27 mouse cellular contexts compared by ENCODE assay signal in the genomic region with DNA sequence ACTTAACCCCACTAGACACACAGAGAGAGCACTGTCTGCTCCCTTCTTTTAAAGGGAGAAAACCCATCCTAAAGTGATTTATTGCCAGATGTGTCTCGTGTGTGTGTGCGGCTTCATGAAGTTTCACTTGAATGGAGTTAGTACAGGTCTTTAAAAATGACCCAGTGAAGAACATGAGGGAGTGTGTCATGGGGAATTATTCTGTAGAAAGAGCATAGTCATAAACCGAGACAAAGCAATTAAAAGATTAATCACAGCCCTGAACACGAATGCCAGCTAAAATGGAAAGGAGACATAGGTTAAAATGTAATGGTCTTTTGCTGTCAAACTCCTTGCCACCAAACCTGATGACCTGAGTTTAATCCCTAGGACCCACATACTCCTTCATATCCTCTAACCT. TPM values are rescaled to one million over a fixed set of nuclear protein-coding genes. Genes with fewer than 3 reads are reported as not detected.
DNase-seq lines count a peak whose midpoint lies in the region; ATAC-seq and TF ChIP-seq lines count a peak whose summit lies in the region.
"Had no signal": no experiment of that assay in that cellular context is flagged by ENCODE, and none has a peak within 500 bp of the region (broad histone marks: within the 10 kb centered on the region; RNA-seq: fewer than 3 reads in every experiment).

No protein-coding gene starts in this region.

- H3K4me1 ChIP-seq in intestine, embryonic 15.5 days (replicated peaks), result peaks cover 3% of the 10 kb centered on the region; the same call in 1 of the 2 replicates
- peaks cover 6% of the 10 kb centered on the region; the same call in 1 of the 2 replicates for H3K4me1 ChIP-seq in intestine, postnatal 0 days (replicated peaks; ENCODE audit: control insufficient read depth, insufficient read depth, low read length)
- no peaks in the 10 kb centered on the region for H3K4me1 ChIP-seq in hindbrain, postnatal 0 days (ENCODE audit: insufficient read depth, low read length)
- H3K4me1 ChIP-seq: embryonic facial prominence, embryonic 13.5 days; embryonic facial prominence, embryonic 15.5 days; forebrain, embryonic 13.5 days; forebrain, embryonic 15.5 days had no signal

- no peaks in the 10 kb centered on the region for H3K36me3 ChIP-seq in intestine, embryonic 15.5 days
- H3K36me3 ChIP-seq in intestine, postnatal 0 days (ENCODE audit: control insufficient read depth, insufficient read depth), result no peaks in the 10 kb centered on the region
- H3K36me3 ChIP-seq in hindbrain, postnatal 0 days (ENCODE audit: insufficient read depth, low read length), result no peaks in the 10 kb centered on the region
- H3K36me3 ChIP-seq: embryonic facial prominence, embryonic 13.5 days; embryonic facial prominence, embryonic 15.5 days; forebrain, embryonic 15.5 days had no signal

- ATAC-seq in intestine, embryonic 15.5 days, result peak; percentile 64
- peak; percentile 48 for ATAC-seq in intestine, postnatal 0 days
- ATAC-seq in hindbrain, postnatal 0 days, result no peak
- ATAC-seq: forebrain, embryonic 13.5 days; forebrain, embryonic 15.5 days; forebrain, postnatal 0 days had no signal

- H3K27ac ChIP-seq in intestine, embryonic 15.5 days, result no peak overlapping the region
- no peak overlapping the region; the same call in 1 of the 2 replicates for H3K27ac ChIP-seq in intestine, postnatal 0 days (ENCODE audit: low read depth, low read length)
- H3K27ac ChIP-seq in hindbrain, postnatal 0 days, result no peak overlapping the region
- H3K27ac ChIP-seq: embryonic facial prominence, embryonic 13.5 days; embryonic facial prominence, embryonic 15.5 days; forebrain, embryonic 13.5 days; forebrain, embryonic 15.5 days had no signal

- no peaks in the 10 kb centered on the region for H3K9me3 ChIP-seq in intestine, embryonic 15.5 days
- H3K9me3 ChIP-seq in intestine, postnatal 0 days (ENCODE audit: control insufficient read depth), result no peaks in the 10 kb centered on the region
- no peaks in the 10 kb centered on the region for H3K9me3 ChIP-seq in hindbrain, postnatal 0 days (ENCODE audit: low read length)
- H3K9me3 ChIP-seq: embryonic facial prominence, embryonic 13.5 days; embryonic facial prominence, embryonic 15.5 days; forebrain, embryonic 13.5 days; forebrain, embryonic 15.5 days had no signal

- no peak overlapping the region for H3K4me2 ChIP-seq in intestine, embryonic 15.5 days (replicated peaks)
- H3K4me2 ChIP-seq in intestine, postnatal 0 days (replicated peaks; ENCODE audit: low read depth), result peak overlapping the region; percentile 30
- H3K4me2 ChIP-seq in hindbrain, postnatal 0 days (ENCODE audit: low read depth, low read length), result no peak overlapping the region
- H3K4me2 ChIP-seq: embryonic facial prominence, embryonic 13.5 days; embryonic facial prominence, embryonic 15.5 days; forebrain, embryonic 13.5 days; forebrain, embryonic 15.5 days had no signal

- no peak overlapping the region for H3K4me3 ChIP-seq in intestine, embryonic 15.5 days (replicated peaks)
- no peak overlapping the region for H3K4me3 ChIP-seq in intestine, postnatal 0 days (ENCODE audit: low read depth, low read length)
- no peak overlapping the region for H3K4me3 ChIP-seq in hindbrain, postnatal 0 days (ENCODE audit: low read length)
- H3K4me3 ChIP-seq: embryonic facial prominence, embryonic 13.5 days; embryonic facial prominence, embryonic 15.5 days; erythroblast, embryonic 14.5 days; forebrain, embryonic 13.5 days; forebrain, embryonic 15.5 days had no signal

- H3K27me3 ChIP-seq in intestine, embryonic 15.5 days (replicated peaks), result no peaks in the 10 kb centered on the region
- no peaks in the 10 kb centered on the region for H3K27me3 ChIP-seq in intestine, postnatal 0 days (replicated peaks; ENCODE audit: control insufficient read depth, insufficient read depth, low read length)
- no peaks in the 10 kb centered on the region for H3K27me3 ChIP-seq in hindbrain, postnatal 0 days (ENCODE audit: insufficient read depth, low read length)
- H3K27me3 ChIP-seq: embryonic facial prominence, embryonic 13.5 days; embryonic facial prominence, embryonic 15.5 days; forebrain, embryonic 13.5 days; forebrain, embryonic 15.5 days had no signal

- no peak overlapping the region for H3K9ac ChIP-seq in intestine, embryonic 15.5 days
- H3K9ac ChIP-seq in intestine, postnatal 0 days (ENCODE audit: low read depth, low read length), result no peak overlapping the region
- no peak overlapping the region for H3K9ac ChIP-seq in hindbrain, postnatal 0 days (replicated peaks; ENCODE audit: low read length)
- H3K9ac ChIP-seq: embryonic facial prominence, embryonic 13.5 days; embryonic facial prominence, embryonic 15.5 days; forebrain, embryonic 13.5 days; forebrain, embryonic 15.5 days; forebrain, postnatal 0 days had no signal

- intact Hi-C loops in left cerebral cortex, postnatal 25 days (cut with DNase I), result no loop called here

- no peak for DNase-seq in hindbrain, postnatal 0 days (ENCODE audit: low spot score)
- no peak for DNase-seq in left cerebral cortex, postnatal 25 days (ENCODE audit: low spot score in 2 of 2)
- no peak for DNase-seq in right cerebral cortex, postnatal 14 days
- DNase-seq: adrenal gland, adult 2 months; adrenal gland, postnatal 10 days; adrenal gland, postnatal 25 days; cerebellum, adult 11 months; cerebellum, adult 18-20 months; cerebellum, adult 8-10 months; cerebellum, adult 9-11 months; cerebellum, postnatal 14 days; cerebellum, postnatal 36 days; embryo, embryonic 11 days; forebrain, postnatal 0 days had no signal

- 55% methylated on average over 4 of the region's 4 CpGs for WGBS in intestine, embryonic 15.5 days
- 27% methylated on average over 4 of the region's 4 CpGs for WGBS in intestine, postnatal 0 days
- WGBS in hindbrain, postnatal 0 days, result 71% methylated on average over 4 of the region's 4 CpGs

- TF ChIP-seq CTCF in intestine, postnatal 0 days (IDR thresholded peaks at IDR 0.05; ENCODE audit: low read depth), result no peak
- TF ChIP-seq CTCF in hindbrain, postnatal 0 days (IDR thresholded peaks at IDR 0.05; ENCODE audit: low read depth), result no peak

RNA-seq across cellular contexts. Expression of gene Ceacam18, which starts 0.6 kb away (rescaled TPM):
- polyA plus RNA-seq in intestine, embryonic 15.5 days (2015; fragmentation: Nextera tagmentation; extraction: Ambion mirVana), result 4.7 and 5.2 TPM in 2 replicates
- polyA plus RNA-seq in intestine, postnatal 0 days (2015; fragmentation: Nextera tagmentation; extraction: Ambion mirVana), result 59.7 and 68.3 TPM in 2 replicates
- not detected in 2 replicates for total RNA-seq in hindbrain, postnatal 0 days (2014; rRNA removed)
- 0.08 TPM in 1 of 2 replicates, not detected in the other for polyA plus RNA-seq in hindbrain, postnatal 0 days (2015; fragmentation: Nextera tagmentation; extraction: Ambion mirVana)
- total RNA-seq in left cerebral cortex, postnatal 25 days (2021), result not detected
- total RNA-seq: adrenal gland, adult 2 months; adrenal gland, postnatal 10 days; adrenal gland, postnatal 25 days; common myeloid progenitor, adult 5-6 weeks; ES-E14; forebrain, postnatal 0 days had no signal
- polyA plus RNA-seq: adrenal gland, adult 2 months; C2C12; embryonic facial prominence, embryonic 11.5 days; embryonic facial prominence, embryonic 13.5 days; embryonic facial prominence, embryonic 15.5 days; erythroblast, embryonic 14.5 days; forebrain, embryonic 11.5 days; forebrain, embryonic 13.5 days; forebrain, embryonic 15.5 days; forebrain, postnatal 0 days had no signal

RNA-seq across cellular contexts. Expression of gene Siglece, which starts 26.0 kb away (rescaled TPM):
- polyA plus RNA-seq in intestine, embryonic 15.5 days (2015; fragmentation: Nextera tagmentation; extraction: Ambion mirVana), result 1.6 and 1.8 TPM in 2 replicates
- 0.50 and 0.64 TPM in 2 replicates for polyA plus RNA-seq in intestine, postnatal 0 days (2015; fragmentation: Nextera tagmentation; extraction: Ambion mirVana)
- total RNA-seq in hindbrain, postnatal 0 days (2014; rRNA removed), result not detected in 2 replicates
- 0.40 and 0.48 TPM in 2 replicates for polyA plus RNA-seq in hindbrain, postnatal 0 days (2015; fragmentation: Nextera tagmentation; extraction: Ambion mirVana)
- 1 to 10 TPM; 1.1 to 1.3 TPM for total RNA-seq in left cerebral cortex, postnatal 25 days (2021)
- total RNA-seq: ES-E14, MEL had no signal
- polyA plus RNA-seq: C2C12; embryonic facial prominence, embryonic 11.5 days; erythroblast, embryonic 14.5 days had no signal

RNA-seq across cellular contexts. Expression of gene Zfp819, which starts 27.0 kb away (rescaled TPM):
- polyA plus RNA-seq in intestine, embryonic 15.5 days (2015; fragmentation: Nextera tagmentation; extraction: Ambion mirVana), result 0.09 TPM in 2 replicates
- polyA plus RNA-seq in intestine, postnatal 0 days (2015; fragmentation: Nextera tagmentation; extraction: Ambion mirVana), result not detected in 2 replicates
- 1.0 TPM in 1 of 2 replicates, not detected in the other for total RNA-seq in hindbrain, postnatal 0 days (2014; rRNA removed)
- 0.40 and 0.62 TPM in 2 replicates for polyA plus RNA-seq in hindbrain, postnatal 0 days (2015; fragmentation: Nextera tagmentation; extraction: Ambion mirVana)
- total RNA-seq in left cerebral cortex, postnatal 25 days (2021), result under 1 TPM in 1 of 2 experiments, not detected in 1; 0.37 TPM
- total RNA-seq: adrenal gland, adult 2 months; adrenal gland, postnatal 25 days; MEL had no signal
- polyA plus RNA-seq: adrenal gland, adult 2 months; C2C12; embryonic facial prominence, embryonic 13.5 days had no signal

RNA-seq across cellular contexts. Expression of gene Ctu1, which starts 37.9 kb away (rescaled TPM):
- 12.7 and 12.8 TPM in 2 replicates for polyA plus RNA-seq in intestine, embryonic 15.5 days (2015; fragmentation: Nextera tagmentation; extraction: Ambion mirVana)
- 5.2 and 5.8 TPM in 2 replicates for polyA plus RNA-seq in intestine, postnatal 0 days (2015; fragmentation: Nextera tagmentation; extraction: Ambion mirVana)
- total RNA-seq in hindbrain, postnatal 0 days (2014; rRNA removed), result 32.4 and 36.4 TPM in 2 replicates
- 14.5 and 14.7 TPM in 2 replicates for polyA plus RNA-seq in hindbrain, postnatal 0 days (2015; fragmentation: Nextera tagmentation; extraction: Ambion mirVana)
- 1 to 10 TPM; 7.5 to 8.7 TPM for total RNA-seq in left cerebral cortex, postnatal 25 days (2021)

RNA-seq across cellular contexts. Expression of gene Zfp719, which starts 54.5 kb away (rescaled TPM):
- polyA plus RNA-seq in intestine, embryonic 15.5 days (2015; fragmentation: Nextera tagmentation; extraction: Ambion mirVana), result 8.7 and 10.1 TPM in 2 replicates
- polyA plus RNA-seq in intestine, postnatal 0 days (2015; fragmentation: Nextera tagmentation; extraction: Ambion mirVana), result 3.5 and 3.6 TPM in 2 replicates
- total RNA-seq in hindbrain, postnatal 0 days (2014; rRNA removed), result 10.8 and 11.6 TPM in 2 replicates
- 4.7 and 5.3 TPM in 2 replicates for polyA plus RNA-seq in hindbrain, postnatal 0 days (2015; fragmentation: Nextera tagmentation; extraction: Ambion mirVana)
- total RNA-seq in left cerebral cortex, postnatal 25 days (2021), result 10 to 100 TPM; 15.0 to 17.1 TPM
- polyA plus RNA-seq: erythroblast, embryonic 14.5 days had no signal
